Mouse (Mus musculus): ENCODE measurements around the gene Ankrd53.

- TF ChIP-seq CTCF (IDR thresholded peaks at IDR 0.05; ENCODE audit: low read depth, low read length) (no peak), POLR2A (IDR thresholded peaks at IDR 0.05; ENCODE audit: insufficient read depth, low read length) (no peak), EP300 (IDR thresholded peaks at IDR 0.05; ENCODE audit: insufficient read depth, low read depth, low read length) (no peak)
These were observed 33.0 kb upstream of the Ankrd53 start for GRCm38 (mm10) chr6:83729350-83729970.

Measured in ES-Bruce4 (cell line).